Mouse (Mus musculus) frontal cortex, postnatal 10 days (tissue): ENCODE data around the gene Gm34302.
"Not testable (repeated sequence)": the region's sequence is repeated elsewhere in the genome, so short reads cannot be mapped to it uniquely, and the experiment has no call there.

Experiments
- DNase-seq, 2 experiments: peaks; one replicate each; pipeline ENCODE4 v3.0.0; 2022; ENCODE audit warnings: low spot score in 2 of 2, mixed read lengths in 1 of 2

Gene Gm34302

DNA sequence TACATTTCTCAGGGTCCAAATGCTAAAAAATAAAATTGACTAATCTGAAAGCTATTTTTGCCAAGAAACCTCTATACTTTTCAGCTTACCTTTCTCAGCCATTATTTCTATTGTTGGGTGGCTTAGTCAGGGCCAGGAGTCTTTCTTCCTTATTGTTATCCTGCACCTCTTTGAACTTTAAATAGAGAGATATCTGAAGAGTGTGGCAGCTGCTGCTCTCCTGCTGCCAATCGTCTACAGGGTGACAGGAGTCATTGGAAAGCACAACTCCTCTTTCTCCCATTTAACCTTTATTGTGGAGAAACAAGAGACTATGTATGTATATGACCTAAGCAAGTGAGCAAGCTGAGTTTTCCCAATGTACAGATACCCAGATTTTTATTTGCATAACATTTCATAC is at the start of gene Gm34302:
Gene Gm34302 (minus strand): TSS at position 154 of the 400 bp plus-strand sequence.
- no peak for DNase-seq

DNA sequence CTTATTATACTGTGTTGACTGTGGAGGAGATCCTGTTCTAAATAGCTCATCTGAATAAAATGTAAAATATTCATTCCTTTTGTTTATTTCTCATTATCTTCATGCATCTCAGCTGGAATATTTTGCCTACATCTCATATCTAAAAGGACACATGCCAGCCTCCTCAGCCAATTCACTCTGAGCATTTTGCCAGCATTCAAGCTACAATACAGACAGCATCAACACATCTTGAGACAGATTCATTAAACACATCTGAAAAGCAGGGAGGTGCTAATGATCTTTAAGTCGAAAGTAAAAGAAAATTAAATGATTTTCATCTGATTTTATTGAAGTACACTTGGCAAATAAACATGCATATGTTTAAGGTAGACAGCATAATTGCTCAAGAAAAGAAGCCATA is 48.2 kb upstream of the Gm34302 start:
- no peak for DNase-seq

DNA sequence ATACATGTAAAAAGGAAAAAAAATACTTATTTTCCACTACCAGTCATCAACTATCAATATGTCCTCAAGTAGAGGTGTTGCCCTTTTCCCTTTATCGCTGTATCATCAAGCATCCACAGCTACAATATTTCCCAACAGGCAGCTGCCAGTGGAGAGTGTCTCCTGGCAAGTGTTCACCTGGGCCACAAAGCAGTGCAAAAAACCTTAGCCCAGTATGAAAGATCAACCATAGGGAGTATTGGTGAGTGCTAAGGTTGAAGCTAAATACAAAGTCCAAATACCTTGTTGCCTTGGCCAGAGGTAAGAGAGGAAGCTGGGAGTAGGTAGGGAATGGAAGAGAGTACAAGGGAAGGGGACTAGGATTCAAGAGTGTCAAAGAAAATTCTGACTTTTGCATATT is 34.0 kb upstream of the Gm34302 start:
- no peak for DNase-seq

DNA sequence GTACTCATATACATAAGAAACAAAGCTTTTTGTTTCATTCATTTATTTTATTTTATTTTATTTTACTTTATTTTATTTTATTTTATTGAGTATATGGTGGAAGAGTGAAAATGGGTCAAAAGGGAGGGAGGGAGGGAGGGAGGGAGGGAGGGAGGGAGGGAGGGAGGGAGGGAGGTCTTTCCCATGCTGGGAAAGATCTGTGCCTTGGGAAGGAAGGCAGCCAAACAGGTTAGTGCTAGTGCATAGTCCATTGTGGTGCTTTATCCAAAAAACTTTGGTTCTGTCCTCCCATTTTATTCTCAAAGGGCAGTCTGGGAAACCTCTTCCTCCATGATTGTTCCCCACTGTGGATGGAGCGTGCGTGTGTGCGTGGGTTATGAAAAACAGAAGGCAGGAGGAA is 32.6 kb upstream of the Gm34302 start:
- DNase-seq: not testable (repeated sequence)

DNA sequence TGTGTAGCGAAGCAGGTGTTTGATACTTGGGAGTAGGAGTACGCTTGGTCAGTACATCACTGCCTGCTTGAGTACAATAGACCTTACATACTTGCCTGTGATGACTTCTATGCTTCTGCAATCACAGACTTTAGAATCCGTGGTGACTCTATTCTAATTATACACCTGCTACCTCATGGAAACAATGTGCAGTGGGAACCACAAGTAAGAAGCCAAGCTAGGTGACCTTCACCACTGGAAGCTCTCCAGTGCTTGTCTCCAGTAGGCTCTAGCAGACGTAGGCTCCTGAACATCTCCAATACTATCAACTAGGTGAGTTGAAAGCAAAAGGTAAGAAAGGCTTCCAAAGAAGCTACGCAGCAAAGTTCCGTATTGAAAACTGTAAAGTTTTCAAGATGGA is 27.6 kb upstream of the Gm34302 start:
- DNase-seq: no peak

DNA sequence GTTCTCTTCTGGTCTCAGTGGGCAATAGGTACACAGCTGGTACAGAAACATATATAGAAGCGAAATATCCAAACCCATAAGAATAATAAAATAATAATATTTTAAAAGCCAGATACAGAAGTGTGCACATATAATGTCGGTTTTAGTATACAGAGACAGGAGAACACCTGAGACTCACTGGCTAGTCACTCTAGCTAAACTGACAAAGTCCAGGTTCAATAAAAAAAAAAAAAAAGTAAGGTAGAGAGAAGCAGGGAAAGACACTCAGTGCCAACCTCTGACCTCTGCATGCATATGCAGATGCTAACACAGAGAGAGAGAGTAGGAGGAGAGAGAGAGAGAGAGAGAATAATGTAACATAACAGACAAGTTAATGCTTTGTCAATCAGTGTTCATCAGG is 25.8 kb upstream of the Gm34302 start:
- no peak for DNase-seq

DNA sequence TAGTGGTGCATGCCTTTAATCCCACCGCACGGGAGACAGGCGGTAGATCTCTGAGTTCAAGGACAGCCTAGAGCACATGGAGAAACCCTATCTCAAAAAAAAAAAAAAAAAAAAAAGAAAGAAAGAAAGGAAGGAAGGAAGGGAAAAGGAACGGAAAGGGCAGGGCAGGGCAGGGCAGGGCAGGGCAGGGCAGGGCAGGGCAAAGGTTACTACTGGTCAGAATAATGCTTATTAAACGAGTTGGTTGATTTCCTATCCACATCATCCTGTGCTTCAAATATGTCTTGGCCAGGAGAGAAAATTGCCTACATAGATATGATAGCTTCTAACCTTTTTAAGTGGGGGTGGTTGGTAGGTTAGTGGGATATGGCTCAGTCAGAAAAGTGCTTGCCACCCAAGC is 25.2 kb upstream of the Gm34302 start:
- no peak for DNase-seq

DNA sequence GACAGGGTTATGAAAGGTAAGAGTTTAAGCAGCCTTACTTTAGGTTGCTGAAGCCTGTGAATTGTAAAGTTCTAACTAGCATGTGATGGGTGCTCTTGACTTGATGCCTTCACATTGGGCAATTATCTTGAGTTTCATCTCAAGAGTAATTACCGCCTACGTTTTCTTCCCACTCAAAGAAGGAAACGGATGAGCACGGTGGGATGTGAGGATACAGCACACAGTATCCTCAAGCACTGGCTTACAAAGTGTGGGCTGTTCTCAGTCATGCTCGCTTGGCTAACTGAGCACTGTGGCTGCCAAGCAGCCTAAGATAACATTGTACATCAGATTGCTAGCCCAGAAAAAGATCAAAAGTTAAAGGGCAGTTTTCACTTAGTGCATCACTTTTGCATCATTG is 20.8 kb upstream of the Gm34302 start:
- DNase-seq: no peak

DNA sequence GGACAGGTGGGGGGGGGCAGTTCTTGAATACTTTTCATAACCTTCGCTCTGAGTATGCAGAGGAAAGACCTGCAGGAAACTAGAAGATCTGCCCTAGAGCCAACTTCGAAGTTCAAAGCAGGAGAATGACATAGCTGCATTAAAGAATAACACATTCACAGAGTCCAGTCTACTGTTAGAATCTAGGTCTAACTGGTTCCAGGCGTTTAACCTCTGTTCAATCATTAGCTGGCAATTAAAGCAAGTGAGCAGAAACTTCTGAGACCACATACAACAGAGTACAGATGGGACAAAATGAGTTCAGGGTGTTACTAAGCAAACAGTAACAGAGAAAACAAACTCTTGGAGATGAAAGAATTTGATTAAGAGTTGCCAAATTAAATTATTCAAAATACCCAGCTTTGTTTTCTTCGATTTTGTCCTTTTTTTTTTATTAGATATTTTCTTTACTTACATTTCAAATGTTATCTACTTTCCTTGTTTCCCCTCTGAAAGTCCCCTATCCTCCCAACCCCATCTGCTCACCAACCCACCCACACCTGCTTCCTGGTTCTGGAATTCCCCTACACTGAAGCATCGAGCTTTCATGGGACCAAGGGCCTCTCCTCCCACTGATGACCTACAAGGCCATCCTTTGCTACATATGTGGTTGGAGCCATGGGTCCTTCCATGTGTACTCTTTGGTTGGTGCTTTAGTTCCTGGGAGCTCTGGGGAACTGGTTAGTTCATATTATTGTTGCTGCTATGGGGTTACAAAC is 11.1 kb upstream of the Gm34302 start:
- DNase-seq: no peak

DNA sequence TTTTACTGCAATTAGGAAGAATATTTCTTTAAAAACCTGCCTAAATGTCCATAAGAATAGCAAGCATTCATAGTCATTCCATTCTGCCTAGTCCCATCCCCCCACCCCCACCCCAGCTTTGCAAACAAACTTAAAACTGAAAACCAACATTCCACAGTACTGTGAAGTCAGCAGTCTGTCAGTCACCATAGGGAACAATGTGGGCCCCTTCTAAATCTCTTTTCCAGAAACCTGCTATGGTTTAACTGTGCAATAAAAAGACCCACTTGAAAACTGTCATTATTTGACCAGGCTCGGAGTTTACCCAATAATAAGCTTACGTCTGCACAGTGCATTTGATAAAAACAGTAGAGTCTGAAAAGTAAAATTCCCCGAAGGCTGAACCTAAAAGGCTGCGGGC is 9.9 kb upstream of the Gm34302 start:
- no peak for DNase-seq

DNA sequence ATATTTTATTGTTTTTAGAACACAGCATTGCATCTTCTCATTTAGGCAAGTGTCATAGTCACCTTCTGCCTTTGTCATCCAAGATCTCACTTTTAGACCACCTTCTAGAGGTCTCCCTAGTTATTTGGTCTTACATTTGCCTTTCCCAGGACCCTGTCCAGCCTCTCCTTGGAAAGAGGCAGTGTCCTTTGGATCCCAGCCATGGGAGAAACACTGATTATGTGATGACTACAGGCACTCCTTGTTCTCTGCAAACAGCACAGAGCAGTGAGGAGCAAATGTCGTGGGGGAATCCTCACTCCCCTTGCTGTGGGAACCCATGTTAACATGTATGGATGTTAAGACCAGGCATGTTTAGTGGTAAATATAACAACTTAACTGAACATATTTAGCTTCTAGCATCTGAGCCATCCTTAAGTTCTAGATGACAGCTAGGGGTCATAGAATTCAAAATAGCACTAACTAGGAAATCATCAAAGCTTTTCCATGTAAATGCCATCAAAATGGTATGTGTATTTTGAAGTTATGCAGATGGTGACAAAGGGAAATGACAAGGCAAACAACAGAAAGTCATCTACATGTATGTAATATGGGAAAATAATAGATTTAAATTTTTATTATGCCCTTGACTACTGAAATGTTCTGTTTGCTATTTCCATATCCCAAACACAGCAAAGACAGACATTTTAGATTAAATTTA is 43.1 kb downstream of the Gm34302 start:
- no peak for DNase-seq

DNA sequence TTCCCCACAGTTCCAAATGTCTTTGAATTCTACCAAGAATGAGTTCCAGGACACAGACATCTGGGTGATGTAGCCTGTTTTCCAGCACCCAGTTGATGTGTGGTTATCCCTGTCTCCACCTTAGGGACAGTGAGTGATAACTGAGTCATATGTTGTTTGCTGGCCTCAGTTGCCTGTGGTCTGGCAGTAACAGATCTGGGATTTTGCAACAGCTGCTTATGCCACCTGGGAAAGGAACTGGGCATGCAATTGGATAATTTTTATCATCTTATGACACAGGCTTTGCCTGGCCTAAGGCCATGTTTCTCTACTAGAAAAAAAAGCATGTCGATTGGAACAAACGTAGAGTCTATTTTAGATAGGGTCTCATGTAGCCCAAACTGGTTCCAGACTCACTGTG is 43.9 kb downstream of the Gm34302 start:
- peak in 1 of 2 experiments; percentile 11 for DNase-seq

DNA sequence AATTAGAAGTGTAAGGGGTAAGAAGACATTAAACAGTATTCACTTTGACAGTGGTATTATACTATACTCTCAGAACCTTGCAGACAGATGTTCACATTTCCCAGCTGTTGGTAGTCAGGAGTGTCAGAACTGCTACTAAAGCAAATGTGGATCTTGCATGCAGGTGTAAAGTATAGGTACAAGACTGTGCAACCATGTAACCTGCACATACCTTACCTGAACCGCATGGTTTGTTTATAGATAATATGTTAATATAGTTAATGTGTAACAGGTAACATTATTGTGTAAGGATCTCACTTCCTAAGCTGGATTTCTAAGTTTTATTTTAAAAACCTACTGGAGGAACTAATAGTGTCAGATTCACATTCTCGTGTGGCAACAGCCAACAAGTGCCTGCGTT is 44.8 kb downstream of the Gm34302 start:
- DNase-seq: no peak
